15 mouse cellular contexts compared by ENCODE assay signal in genomic region chr12:71364531-71364930, GRCm38 (mm10). TPM values are rescaled to one million over a fixed set of nuclear protein-coding genes. Genes with fewer than 3 reads are reported as not detected.
DNase-seq lines count a peak whose midpoint lies in the region; ATAC-seq lines count a peak whose summit lies in the region.
"Had no signal": no experiment of that assay in that cellular context is flagged by ENCODE, and none has a peak within 500 bp of the region (broad histone marks: within the 10 kb centered on the region; RNA-seq: fewer than 3 reads in every experiment).

No protein-coding gene starts in this region.

- DNase-seq in forebrain, embryonic 10.5 days (ENCODE audit: extremely low spot score, low spot score): no peak
- no peak for DNase-seq in midbrain, embryonic 11.5 days (ENCODE audit: low spot score, missing footprints)
- DNase-seq: adrenal gland, postnatal 14 days; gastrocnemius, postnatal 14 days had no signal

- H3K27me3 ChIP-seq in forebrain, embryonic 15.5 days: no peaks in the 10 kb centered on the region
- peaks cover 16% of the 10 kb centered on the region; the same call in 1 of the 2 replicates for H3K27me3 ChIP-seq in forebrain, embryonic 10.5 days (ENCODE audit: poor library complexity, severe bottlenecking)
- no peaks in the 10 kb centered on the region for H3K27me3 ChIP-seq in hindbrain, embryonic 16.5 days (replicated peaks; ENCODE audit: control insufficient read depth, insufficient read depth, low read length)
- H3K27me3 ChIP-seq in hindbrain, embryonic 13.5 days: no peaks in the 10 kb centered on the region
- H3K27me3 ChIP-seq in midbrain, embryonic 12.5 days: no peaks in the 10 kb centered on the region
- no peaks in the 10 kb centered on the region for H3K27me3 ChIP-seq in midbrain, embryonic 11.5 days (ENCODE audit: control insufficient read depth, insufficient read depth, low read length)
- H3K27me3 ChIP-seq: CH12.LX; embryonic facial prominence, embryonic 12.5 days; heart, embryonic 12.5 days; hindbrain, embryonic 12.5 days had no signal

- peaks cover 22% of the 10 kb centered on the region for H3K4me1 ChIP-seq in forebrain, embryonic 15.5 days
- peaks cover 24% of the 10 kb centered on the region for H3K4me1 ChIP-seq in forebrain, embryonic 10.5 days
- peaks cover 12% of the 10 kb centered on the region; the same call in 1 of the 2 replicates for H3K4me1 ChIP-seq in hindbrain, embryonic 16.5 days (ENCODE audit: control insufficient read depth, insufficient read depth, low read depth, low read length)
- peaks cover 22% of the 10 kb centered on the region for H3K4me1 ChIP-seq in hindbrain, embryonic 13.5 days (replicated peaks)
- no peaks in the 10 kb centered on the region; the same call in 1 of the 2 replicates for H3K4me1 ChIP-seq in midbrain, embryonic 12.5 days
- H3K4me1 ChIP-seq in midbrain, embryonic 11.5 days (ENCODE audit: control insufficient read depth, insufficient read depth, low read length): peaks cover 2% of the 10 kb centered on the region; the same call in 1 of the 2 replicates

- H3K27ac ChIP-seq in forebrain, embryonic 15.5 days (replicated peaks): peak overlapping the region; percentile 49
- H3K27ac ChIP-seq in forebrain, embryonic 10.5 days: no peak overlapping the region
- H3K27ac ChIP-seq in hindbrain, embryonic 16.5 days (ENCODE audit: low read depth, low read length): peak overlapping the region; percentile 34; the same call in 1 of the 2 replicates
- H3K27ac ChIP-seq in hindbrain, embryonic 13.5 days: no peak overlapping the region
- H3K27ac ChIP-seq in midbrain, embryonic 12.5 days (replicated peaks): 0 out of 2 replicates have a peak overlapping the region, but pooled peaks have one; percentile 6
- no peak overlapping the region for H3K27ac ChIP-seq in midbrain, embryonic 11.5 days (ENCODE audit: low read depth, low read length)
- H3K27ac ChIP-seq: embryonic facial prominence, embryonic 12.5 days; hindbrain, embryonic 12.5 days had no signal

- no peak for ATAC-seq in forebrain, embryonic 15.5 days (replicated peaks)
- no peak for ATAC-seq in hindbrain, embryonic 16.5 days
- ATAC-seq in hindbrain, embryonic 13.5 days (ENCODE audit: low FRiP score): no peak
- no peak for ATAC-seq in midbrain, embryonic 12.5 days (ENCODE audit: low FRiP score, low read depth)
- no peak for ATAC-seq in midbrain, embryonic 11.5 days (ENCODE audit: low FRiP score)
- ATAC-seq: activated CD4-positive, CD25-positive, alpha-beta regulatory T cell, adult 4 months; intestine, embryonic 16.5 days; Patski had no signal

- H3K4me2 ChIP-seq in forebrain, embryonic 15.5 days (replicated peaks): no peak overlapping the region
- H3K4me2 ChIP-seq in hindbrain, embryonic 16.5 days (ENCODE audit: low read length): no peak overlapping the region
- no peak overlapping the region for H3K4me2 ChIP-seq in hindbrain, embryonic 13.5 days
- H3K4me2 ChIP-seq in midbrain, embryonic 12.5 days (replicated peaks): no peak overlapping the region
- H3K4me2 ChIP-seq in midbrain, embryonic 11.5 days: no peak overlapping the region
- H3K4me2 ChIP-seq: embryonic facial prominence, embryonic 12.5 days; heart, embryonic 12.5 days; hindbrain, embryonic 12.5 days had no signal

- H3K9me3 ChIP-seq in forebrain, embryonic 15.5 days: no peaks in the 10 kb centered on the region
- H3K9me3 ChIP-seq in forebrain, embryonic 10.5 days: no peaks in the 10 kb centered on the region
- H3K9me3 ChIP-seq in hindbrain, embryonic 16.5 days (ENCODE audit: control insufficient read depth, low read length): no peaks in the 10 kb centered on the region
- no peaks in the 10 kb centered on the region for H3K9me3 ChIP-seq in hindbrain, embryonic 13.5 days
- no peaks in the 10 kb centered on the region for H3K9me3 ChIP-seq in midbrain, embryonic 12.5 days
- no peaks in the 10 kb centered on the region for H3K9me3 ChIP-seq in midbrain, embryonic 11.5 days (ENCODE audit: control insufficient read depth, low read length)
- H3K9me3 ChIP-seq: embryonic facial prominence, embryonic 12.5 days; heart, embryonic 12.5 days; hindbrain, embryonic 12.5 days had no signal

- H3K9ac ChIP-seq in forebrain, embryonic 15.5 days (replicated peaks): no peak overlapping the region
- no peak overlapping the region for H3K9ac ChIP-seq in hindbrain, embryonic 16.5 days (ENCODE audit: low read depth, low read length)
- no peak overlapping the region for H3K9ac ChIP-seq in hindbrain, embryonic 13.5 days
- H3K9ac ChIP-seq in midbrain, embryonic 12.5 days (replicated peaks): no peak overlapping the region
- no peak overlapping the region for H3K9ac ChIP-seq in midbrain, embryonic 11.5 days (ENCODE audit: low read length)
- H3K9ac ChIP-seq: embryonic facial prominence, embryonic 12.5 days; heart, embryonic 12.5 days; hindbrain, embryonic 12.5 days had no signal

- H3K36me3 ChIP-seq in forebrain, embryonic 15.5 days: no peaks in the 10 kb centered on the region
- no peaks in the 10 kb centered on the region for H3K36me3 ChIP-seq in forebrain, embryonic 10.5 days (replicated peaks)
- no peaks in the 10 kb centered on the region for H3K36me3 ChIP-seq in hindbrain, embryonic 16.5 days (ENCODE audit: control insufficient read depth, insufficient read depth, low read length)
- H3K36me3 ChIP-seq in hindbrain, embryonic 13.5 days: no peaks in the 10 kb centered on the region
- H3K36me3 ChIP-seq in midbrain, embryonic 12.5 days: no peaks in the 10 kb centered on the region
- H3K36me3 ChIP-seq in midbrain, embryonic 11.5 days (ENCODE audit: control insufficient read depth, insufficient read depth, low read length): no peaks in the 10 kb centered on the region
- H3K36me3 ChIP-seq: embryonic facial prominence, embryonic 12.5 days; heart, embryonic 12.5 days; hindbrain, embryonic 12.5 days had no signal

- H3K4me3 ChIP-seq in forebrain, embryonic 15.5 days: no peak overlapping the region
- H3K4me3 ChIP-seq in forebrain, embryonic 10.5 days: no peak overlapping the region
- H3K4me3 ChIP-seq in hindbrain, embryonic 16.5 days (ENCODE audit: low read length): no peak overlapping the region
- H3K4me3 ChIP-seq in hindbrain, embryonic 13.5 days: no peak overlapping the region
- H3K4me3 ChIP-seq in midbrain, embryonic 12.5 days: no peak overlapping the region
- no peak overlapping the region for H3K4me3 ChIP-seq in midbrain, embryonic 11.5 days (ENCODE audit: low read depth, low read length)
- H3K4me3 ChIP-seq: embryonic facial prominence, embryonic 12.5 days; heart, embryonic 12.5 days; hindbrain, embryonic 12.5 days had no signal

- 83% methylated on average over 3 of the region's 3 CpGs for WGBS in forebrain, embryonic 15.5 days
- WGBS in forebrain, embryonic 10.5 days: 93% methylated on average over 3 of the region's 3 CpGs
- WGBS in hindbrain, embryonic 16.5 days: 67% methylated on average over 3 of the region's 3 CpGs
- WGBS in hindbrain, embryonic 13.5 days: 88% methylated on average over 3 of the region's 3 CpGs
- 87% methylated on average over 3 of the region's 3 CpGs for WGBS in midbrain, embryonic 12.5 days
- 93% methylated on average over 3 of the region's 3 CpGs for WGBS in midbrain, embryonic 11.5 days

RNA-seq across cellular contexts. Expression of gene Dact1, which starts 54.8 kb away (rescaled TPM):
- 38.7 and 42.1 TPM in 2 replicates for polyA plus RNA-seq in forebrain, embryonic 15.5 days (2015; fragmentation: Nextera tagmentation; extraction: Ambion mirVana)
- polyA plus RNA-seq in forebrain, embryonic 10.5 days (2016; fragmentation: Nextera tagmentation; extraction: Ambion mirVana): 4.9 and 5.6 TPM in 2 replicates
- polyA plus RNA-seq in hindbrain, embryonic 16.5 days (2015; fragmentation: Nextera tagmentation; extraction: Ambion mirVana): 15.8 and 21.2 TPM in 2 replicates
- polyA plus RNA-seq in hindbrain, embryonic 13.5 days (2015; fragmentation: Nextera tagmentation; extraction: Ambion mirVana): 32.8 and 38.2 TPM in 2 replicates
- 30.5 and 32.6 TPM in 2 replicates for polyA plus RNA-seq in midbrain, embryonic 12.5 days (2016; fragmentation: Nextera tagmentation; extraction: Ambion mirVana)
- 10.0 and 13.3 TPM in 2 replicates for polyA plus RNA-seq in midbrain, embryonic 11.5 days (2014; fragmentation: Nextera tagmentation; extraction: Ambion mirVana)

Comparison
In these comparisons a context has a peak if more than half of its experiments do, and no peak if none do; other contexts are left out.
1. H3K27ac ChIP-seq: peak in forebrain, embryonic 15.5 days (single experiment), hindbrain, embryonic 16.5 days (single experiment) and midbrain, embryonic 12.5 days (single experiment); none in forebrain, embryonic 10.5 days (single experiment), hindbrain, embryonic 13.5 days (single experiment) and midbrain, embryonic 11.5 days (single experiment).